Mouse (Mus musculus) ES-E14 (cell line): ENCODE data around the gene Ythdf1. TPM values are rescaled to one million over a fixed set of nuclear protein-coding genes. Genes with fewer than 3 reads are reported as not detected.

ENCODE experiments used
- DNase-seq: peaks from one replicate; pipeline ENCODE4 v3.0.0-alpha.2; 2013; ENCODE audit warnings: low read depth, low spot score
- H3K27ac ChIP-seq: 2 replicates; pipeline ENCODE4 v1.5.1; 2012; ENCODE audit warnings: low read depth, mild to moderate bottlenecking, low read length, moderate library complexity, mixed read lengths; ENCODE audit not compliant: poor library complexity, insufficient read depth, severe bottlenecking
- H3K36me3 ChIP-seq: 2 replicates; pipeline ENCODE4 v1.6.1; 2012; ENCODE audit warnings: mild to moderate bottlenecking, low read length, moderate library complexity, mixed read lengths; ENCODE audit not compliant: control insufficient read depth, poor library complexity, insufficient read depth, severe bottlenecking
- H3K4me1 ChIP-seq, 2 experiments: fragments of 150-350 bp in 1 of 2; sonication (generic) in 1 of 2; 2 replicates each; pipeline ENCODE4 v1.6.1; 2012; ENCODE audit warnings: low read length in 2 of 2, mild to moderate bottlenecking in 1 of 2, mixed read lengths in 1 of 2; ENCODE audit not compliant: control insufficient read depth in 2 of 2, insufficient read depth in 2 of 2, poor library complexity in 1 of 2
- H3K4me3 ChIP-seq, 2 experiments: fragments of 150-350 bp in 1 of 2; sonication (generic) in 1 of 2; 2 replicates each; pipeline ENCODE4 v1.5.1; 2012; ENCODE audit warnings: low read length in 2 of 2, low read depth in 1 of 2, mild to moderate bottlenecking in 1 of 2, mixed read lengths in 1 of 2; ENCODE audit not compliant: insufficient read depth in 1 of 2, poor library complexity in 1 of 2, severe bottlenecking in 1 of 2
- H3K9ac ChIP-seq: 2 replicates; pipeline ENCODE4 v1.6.1; 2012; ENCODE audit warnings: low read depth, mild to moderate bottlenecking, low read length, mixed read lengths; ENCODE audit not compliant: poor library complexity, insufficient read depth, severe bottlenecking
- H3K9me3 ChIP-seq: fragments of 150-350 bp; sonication (generic); 2 replicates; pipeline ENCODE4 v1.6.1; 2012; ENCODE audit warnings: low read depth, mild to moderate bottlenecking, low read length; ENCODE audit not compliant: control insufficient read depth, insufficient read depth
- CHD2 ChIP-seq: IDR thresholded peaks from 2 replicates; pipeline ENCODE4 v1.6.1; 2014; ENCODE audit warnings: mild to moderate bottlenecking, low read depth, low read length, inconsistent platforms
- HCFC1 ChIP-seq: IDR thresholded peaks from 2 replicates; pipeline ENCODE4 v1.6.1; 2012; ENCODE audit warnings: low read length, inconsistent platforms, borderline replicate concordance; ENCODE audit not compliant: insufficient read depth
- MAFK ChIP-seq: IDR thresholded peaks from 2 replicates; pipeline ENCODE4 v1.6.1; 2014; ENCODE audit warnings: mild to moderate bottlenecking, low read depth, low read length, inconsistent platforms; ENCODE audit not compliant: insufficient read depth
- ZC3H11A ChIP-seq: IDR thresholded peaks from 2 replicates; pipeline ENCODE4 v1.6.1; 2012; ENCODE audit warnings: low read depth, mild to moderate bottlenecking, inconsistent platforms, low read length, borderline replicate concordance
- ZNF384 ChIP-seq: IDR thresholded peaks from 2 replicates; pipeline ENCODE4 v1.6.1; 2012; ENCODE audit warnings: low read depth, low read length, inconsistent platforms
- in situ Hi-C, 2 experiments: fragments of 600-800 bp; cut with MboI; formaldehyde crosslinking; loops; one replicate each; pipeline ENCODE4 v1.15.1; 2025; ENCODE audit warnings: low sequenced_read_pairs in 2 of 2, inconsistent platforms in 1 of 2; ENCODE audit not compliant: unreplicated experiment in 2 of 2
- total RNA-seq: library from RNA; depleted of rRNA; stranded (reverse); fragments of 300-350 nt; gene quantifications from 2 replicates; pipeline ENCODE4 v1.2.3, GENCODE M21; 2012

Ythdf1 gene
- total RNA-seq, 1 experiment: 58.4 TPM

GRCm38 (mm10) chr2:180962616-180963308, 42.0 kb upstream of the Ythdf1 start:
- no peak overlapping the region for H3K4me3 ChIP-seq

GRCm38 (mm10) chr2:180960187-180960586, 39.4 kb upstream of the Ythdf1 start:
- TF ChIP-seq MAFK: no peak
- TF ChIP-seq ZNF384: no peak
- DNase-seq: no peak
- Histone ChIP-seq H3K27ac (no peak overlapping the region), H3K9me3 (no peaks in the 10 kb centered on the region), H3K36me3 (no peaks in the 10 kb centered on the region), H3K4me1 (0 out of 4 replicates have a peak, but pooled peaks cover 0 to 1% of the 10 kb centered on the region in 2 experiments), H3K9ac (no peak overlapping the region), H3K4me3 (no peak overlapping the region)
- in situ Hi-C loops: no loop called here

More at GRCm38 (mm10) chr2:180962616-180963308, 42.0 kb upstream of the Ythdf1 start:
- in situ Hi-C loops: no loop called here
- Histone ChIP-seq H3K36me3 (no peaks in the 10 kb centered on the region), H3K27ac (no peak overlapping the region), H3K9ac (no peak overlapping the region), H3K9me3 (no peaks in the 10 kb centered on the region), H3K4me1 (no peaks in the 10 kb centered on the region)
- no peak for DNase-seq
- TF ChIP-seq CHD2 (no peak), HCFC1 (no peak)

- TF ChIP-seq ZC3H11A (no peak), MAFK (no peak), CHD2 (no peak), ZNF384 (no peak), HCFC1 (no peak)
- Histone ChIP-seq H3K36me3 (no peaks in the 10 kb centered on the region), H3K9ac (no peak overlapping the region), H3K4me1 (peaks cover 0 to 4% of the 10 kb centered on the region in 2 experiments; a peak in 1 of 4 replicates), H3K4me3 (no peak overlapping the region), H3K27ac (no peak overlapping the region), H3K9me3 (no peaks in the 10 kb centered on the region)
- in situ Hi-C loops: no loop called here
- DNase-seq: no peak
Observed at GRCm38 (mm10) chr2:180959605-180960004, 38.9 kb upstream of the Ythdf1 start.

- Histone ChIP-seq H3K36me3 (no peaks in the 10 kb centered on the region), H3K4me1 (peaks cover 4 to 35% of the 10 kb centered on the region in 2 experiments; a peak in 3 of 4 replicates), H3K4me3 (peak within 1 kb of the TSS; percentile 74 to 79), H3K27ac (peak within 1 kb of the TSS; percentile 85; the same call in 1 of the 2 replicates), H3K9ac (peak within 1 kb of the TSS; percentile 41; the same call in 1 of the 2 replicates), H3K9me3 (no peaks in the 10 kb centered on the region)
- peak; percentile 87 for DNase-seq
- TF ChIP-seq ZNF384 (no peak), CHD2 (0 out of 2 replicates have a peak, but pooled peaks have one; percentile 19), ZC3H11A (no peak), MAFK (no peak), HCFC1 (no peak)
- in situ Hi-C loops: no loop called here
Observed at GRCm38 (mm10) chr2:180954061-180955047, 33.6 kb upstream of the Ythdf1 start, which contains the start of gene Nkain4. Gene Nkain4 (minus strand): TSS chr2:180954699.
